Mouse (Mus musculus): ENCODE measurements around the gene Gm5678.

Gene Gm5678

DNA sequence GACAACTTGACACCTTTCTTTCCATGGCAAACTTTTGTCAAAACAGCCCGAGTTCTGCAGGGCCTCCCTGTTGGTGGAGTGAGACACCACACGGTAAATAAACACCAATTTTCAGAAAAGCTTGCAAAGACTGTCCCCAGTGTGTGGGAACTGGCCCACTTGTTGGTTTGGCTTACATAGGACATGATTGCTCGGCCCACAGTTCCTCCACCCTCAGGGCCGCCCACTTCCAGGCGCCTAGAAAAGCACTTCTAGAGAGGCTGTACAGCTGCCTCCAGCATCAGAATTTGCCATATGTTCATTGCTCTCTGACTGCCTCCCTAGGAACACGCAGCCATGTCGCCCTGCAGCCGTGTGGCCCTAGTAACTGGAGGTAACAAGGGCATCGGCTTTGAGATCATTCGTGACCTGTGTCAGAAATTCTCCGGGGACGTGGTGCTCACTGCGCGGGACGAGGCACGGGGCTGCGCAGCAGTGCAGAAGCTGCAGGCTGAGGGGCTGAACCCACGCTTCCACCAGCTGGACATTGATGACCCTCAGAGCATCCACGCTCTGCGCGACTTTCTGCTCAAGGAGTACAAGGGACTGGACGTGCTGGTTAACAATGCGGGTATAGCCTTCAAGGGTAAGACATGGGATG, at the start of gene Gm5678:
Gm5678 (plus strand) TSS at position 337 of the 640 bp plus-strand sequence.
- DNase-seq (ENCODE audit: low read depth, low spot score), result no peak

DNA sequence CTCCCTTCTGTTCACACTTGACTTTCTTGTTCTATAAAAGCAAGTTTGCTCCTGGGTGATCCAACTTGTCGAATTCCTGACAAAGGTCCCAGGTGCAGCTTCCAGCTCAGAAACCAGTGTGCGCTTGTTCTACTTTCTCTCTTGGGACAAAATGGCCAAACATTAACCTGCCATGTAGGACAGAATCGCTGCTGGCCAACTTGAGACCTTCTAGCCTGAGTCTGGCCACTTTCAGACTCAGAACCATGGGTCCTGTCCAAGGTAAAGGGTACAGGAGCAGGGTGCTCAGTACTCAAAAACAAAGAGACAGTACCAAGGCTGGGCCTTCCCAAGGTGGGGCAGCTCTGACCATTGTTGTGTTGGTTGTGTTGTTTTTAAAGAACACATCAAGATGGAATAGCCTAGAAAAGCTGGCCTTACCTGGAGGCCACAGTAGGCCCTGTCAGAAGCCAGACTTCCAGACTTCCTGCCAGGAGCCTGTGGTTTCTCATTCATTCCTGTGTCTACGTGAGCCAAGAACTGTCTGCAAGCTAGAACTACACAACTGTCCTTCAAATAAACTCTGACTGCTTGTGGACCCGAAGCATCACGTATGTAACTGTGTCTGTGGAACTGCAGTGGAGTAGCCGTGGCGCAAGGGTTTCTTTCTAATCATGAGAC, 49.4 kb upstream of the Gm5678 start:
- DNase-seq (ENCODE audit: low read depth, low spot score), result no peak

DNA sequence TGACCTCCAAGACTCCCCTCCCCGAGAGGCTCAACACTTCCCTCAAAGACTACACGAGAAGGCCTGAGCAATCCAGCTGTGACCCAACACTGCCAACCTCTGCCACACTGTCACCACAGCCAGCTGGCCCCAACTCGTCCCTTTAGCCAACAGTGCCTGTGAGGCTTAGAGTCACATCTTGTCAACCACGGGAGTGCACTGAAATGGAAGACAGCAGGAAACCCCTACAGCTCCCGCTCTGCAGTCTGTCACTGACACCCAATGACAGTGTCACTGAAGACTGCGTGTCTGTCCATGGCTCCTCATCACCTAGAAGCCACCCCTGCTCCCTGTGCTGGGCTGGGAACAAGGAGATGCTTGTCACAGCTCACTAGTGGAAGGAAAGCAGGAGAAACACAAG, 46.8 kb upstream of the Gm5678 start:
- DNase-seq (ENCODE audit: low read depth, low spot score), result no peak

DNA sequence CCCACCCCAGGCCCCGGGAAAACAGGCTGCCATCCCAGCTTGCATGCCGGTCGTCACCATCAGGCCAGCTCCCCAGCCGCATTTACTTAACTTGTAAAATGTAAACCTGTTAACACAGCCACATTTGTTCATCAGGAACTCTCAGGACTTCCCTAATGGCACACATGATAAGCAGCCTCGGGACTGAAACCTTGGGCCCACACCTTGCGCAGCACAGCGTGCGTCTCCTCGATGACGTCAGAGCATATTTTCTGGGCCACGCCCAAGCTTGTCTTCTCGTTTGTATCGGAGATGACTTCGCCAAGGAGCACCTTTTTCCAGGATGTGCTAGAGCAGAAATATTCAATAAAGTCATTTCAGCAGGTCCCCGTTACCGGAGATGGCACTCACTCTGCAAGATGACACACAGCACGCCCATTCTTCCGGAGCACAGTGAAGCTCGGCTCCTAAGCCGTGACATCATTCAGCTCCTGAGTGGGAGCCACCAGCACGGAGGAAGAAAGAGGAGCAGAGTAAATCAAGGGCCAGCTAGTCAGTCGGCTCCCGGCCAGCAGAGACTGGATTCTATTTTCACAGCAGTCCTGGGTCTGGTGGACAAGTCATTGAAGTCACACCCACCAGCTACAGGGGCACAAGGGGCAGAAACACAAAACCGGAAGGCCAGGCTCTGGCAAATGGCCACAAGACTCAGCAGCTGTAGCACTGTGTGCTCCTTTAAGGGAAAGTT, 42.8 kb upstream of the Gm5678 start:
- DNase-seq (ENCODE audit: low read depth, low spot score), result no peak

DNA sequence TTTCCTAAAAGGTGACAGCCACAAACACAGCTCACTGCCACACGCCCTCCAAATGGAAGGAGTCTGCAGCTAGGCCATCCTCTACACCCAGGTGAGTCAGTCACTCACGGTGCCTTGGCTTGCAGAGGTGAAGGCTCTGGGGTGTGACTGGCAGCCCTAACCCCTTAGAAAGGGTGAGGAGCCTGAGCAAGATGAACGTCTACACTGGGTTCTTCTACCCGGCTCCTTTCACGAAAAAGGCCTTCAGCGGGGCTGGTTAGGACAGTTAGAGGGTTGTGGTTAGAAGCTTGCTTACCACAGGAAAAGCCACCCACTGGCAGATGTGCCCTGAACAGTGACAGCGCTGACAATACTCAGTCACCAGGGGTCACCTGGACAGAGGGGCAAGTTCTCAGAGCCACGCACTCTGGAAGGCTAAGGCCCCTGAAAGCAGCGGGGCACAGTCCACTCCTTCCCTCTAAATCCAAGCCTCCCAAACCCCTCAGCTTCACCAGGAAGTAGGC, 42.1 kb upstream of the Gm5678 start:
- DNase-seq (ENCODE audit: low read depth, low spot score), result no peak

DNA sequence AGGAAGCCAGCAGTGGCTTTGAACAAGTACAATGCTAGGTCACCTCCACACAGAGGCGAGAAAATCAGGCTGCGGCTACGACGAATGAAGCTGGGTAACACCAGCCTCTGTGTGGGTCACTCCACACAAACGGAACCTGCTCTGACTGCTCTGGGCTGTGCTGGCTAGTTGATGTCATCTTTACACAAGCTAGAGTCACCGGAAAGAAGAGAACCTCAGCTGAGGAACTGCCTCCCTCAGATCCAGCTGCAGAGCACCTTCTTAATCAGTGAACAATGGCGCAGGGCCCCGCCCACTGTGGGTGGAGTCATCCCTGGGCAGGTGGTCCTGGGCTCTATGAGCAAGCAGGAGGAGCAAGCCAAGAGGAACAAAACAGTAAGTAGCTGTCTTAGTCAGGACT, 41.5 kb upstream of the Gm5678 start:
- DNase-seq (ENCODE audit: low read depth, low spot score), result no peak

DNA sequence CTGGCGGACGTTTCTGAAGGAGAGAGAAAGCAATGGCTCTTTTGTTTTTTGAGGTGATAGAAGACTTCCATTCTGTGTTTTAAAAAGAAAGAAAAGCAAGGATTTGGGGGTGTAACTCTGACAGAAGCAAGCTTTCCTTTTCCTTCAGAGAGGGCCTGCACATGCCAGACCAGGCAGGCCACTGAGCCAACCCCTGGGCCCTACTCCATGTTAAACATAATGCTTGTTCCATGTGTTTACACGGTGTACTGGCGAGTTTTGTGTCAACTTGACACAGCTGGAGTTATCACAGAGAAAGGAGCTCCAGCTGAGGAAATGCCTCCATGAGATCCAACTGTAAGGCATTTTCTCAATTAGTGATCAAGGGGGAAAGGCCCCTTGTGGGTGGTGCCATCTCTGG, 39.6 kb upstream of the Gm5678 start:
- no peak for DNase-seq (ENCODE audit: low read depth, low spot score)

DNA sequence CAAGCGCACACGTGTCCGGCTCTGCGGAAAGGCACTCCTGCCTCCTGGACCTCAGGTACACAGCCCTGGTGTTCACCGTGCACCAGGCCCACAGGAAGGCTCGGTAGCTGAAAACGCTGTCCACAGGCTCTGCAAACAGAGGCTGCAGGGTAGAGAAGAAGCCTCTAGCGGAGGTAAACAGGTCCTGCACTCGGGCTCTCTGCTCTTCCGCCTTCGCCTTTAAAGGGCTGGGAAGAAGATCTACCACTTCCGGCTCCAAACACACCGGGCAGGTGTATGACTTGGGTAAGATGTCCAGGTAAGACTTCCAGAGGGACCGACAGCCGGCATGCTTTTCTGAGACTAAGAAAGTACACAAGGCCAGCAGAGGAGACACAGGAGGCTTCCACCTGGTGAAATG, 37.0 kb upstream of the Gm5678 start:
- no peak for DNase-seq (ENCODE audit: low read depth, low spot score)

DNA sequence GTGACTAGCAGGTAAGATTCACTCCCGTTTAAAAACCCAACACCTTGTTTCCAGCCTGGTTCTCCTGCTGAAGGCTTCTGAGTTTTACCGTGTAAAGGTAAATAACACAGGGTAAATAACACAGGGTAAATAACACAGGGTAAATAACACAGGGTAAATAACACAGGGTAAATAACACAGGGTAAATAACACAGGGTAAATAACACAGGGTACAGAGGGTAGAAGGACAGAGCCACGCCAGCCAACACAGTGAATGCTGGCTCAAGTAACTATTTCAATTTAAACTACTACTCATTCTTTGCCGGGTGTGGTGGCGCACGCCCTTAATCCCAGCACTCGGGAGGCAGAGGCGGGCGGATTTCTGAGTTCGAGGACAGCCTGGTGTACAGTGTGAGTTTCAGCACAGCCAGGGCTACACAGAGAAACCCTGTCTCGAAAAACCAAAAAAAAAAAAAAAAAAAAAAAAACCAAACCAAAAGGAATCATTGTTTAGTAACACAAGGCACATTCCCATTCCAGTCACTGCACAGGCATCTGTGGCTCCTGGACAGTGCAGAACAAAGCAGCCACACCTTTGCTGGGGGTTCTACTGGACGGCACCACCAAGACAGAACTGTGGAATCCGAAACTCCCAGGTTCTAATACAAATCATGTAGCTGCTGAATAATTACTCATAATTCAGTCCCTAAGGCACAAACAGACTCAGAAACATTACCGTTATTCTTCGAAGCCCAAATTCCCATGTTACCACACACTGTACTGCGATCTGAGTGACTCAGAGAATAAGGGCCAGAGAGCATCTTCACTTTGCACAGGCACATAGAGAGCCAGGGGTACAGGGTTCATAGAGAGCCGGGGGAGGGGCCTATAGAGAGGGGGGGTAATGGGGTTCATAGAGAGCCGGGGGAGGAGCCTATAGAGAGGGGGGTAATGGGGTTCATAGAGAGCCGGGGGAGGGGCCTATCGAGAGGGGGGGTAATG, 36.2 kb upstream of the Gm5678 start:
- no peak for DNase-seq (ENCODE audit: low read depth, low spot score)

DNA sequence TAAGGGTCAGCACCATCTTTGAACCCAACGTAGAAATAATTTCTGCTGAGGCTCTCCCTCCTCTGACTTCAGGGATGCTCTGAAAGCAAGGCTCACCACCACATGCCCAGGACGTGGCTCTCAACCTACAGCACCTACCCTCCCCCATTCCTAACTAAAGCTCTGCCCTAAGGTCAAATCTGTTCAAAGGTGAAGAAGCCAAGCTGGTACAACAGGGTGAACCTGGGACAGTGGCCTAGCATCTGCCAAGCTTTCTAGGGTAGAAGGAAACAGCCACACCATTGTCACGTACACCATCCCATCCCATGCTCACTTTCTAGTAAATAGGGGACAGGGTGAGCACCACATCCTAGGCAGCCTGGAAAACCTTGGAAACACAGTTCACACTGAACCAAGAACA, 35.2 kb upstream of the Gm5678 start:
- no peak for DNase-seq (ENCODE audit: low read depth, low spot score)

DNA sequence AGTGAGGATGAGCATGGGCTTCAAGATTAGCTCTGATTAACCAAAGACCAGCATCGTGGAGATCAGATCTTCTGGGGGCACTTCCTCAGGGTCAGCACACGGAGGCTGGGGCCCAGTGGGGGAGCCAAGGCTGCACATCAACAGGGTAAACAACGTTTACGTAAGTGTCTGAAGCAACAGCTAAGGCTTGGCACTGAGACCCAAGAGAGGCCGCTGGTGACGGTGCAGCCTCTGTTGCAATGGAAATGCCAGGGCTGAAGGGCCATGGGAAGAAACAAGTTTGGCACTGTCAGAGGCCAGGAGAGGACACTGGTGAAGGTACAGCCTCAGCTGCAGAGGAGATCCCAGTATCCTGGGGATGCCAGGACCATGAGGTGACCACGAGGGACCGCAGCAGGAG, 34.5 kb upstream of the Gm5678 start:
- DNase-seq (ENCODE audit: low read depth, low spot score), result no peak

DNA sequence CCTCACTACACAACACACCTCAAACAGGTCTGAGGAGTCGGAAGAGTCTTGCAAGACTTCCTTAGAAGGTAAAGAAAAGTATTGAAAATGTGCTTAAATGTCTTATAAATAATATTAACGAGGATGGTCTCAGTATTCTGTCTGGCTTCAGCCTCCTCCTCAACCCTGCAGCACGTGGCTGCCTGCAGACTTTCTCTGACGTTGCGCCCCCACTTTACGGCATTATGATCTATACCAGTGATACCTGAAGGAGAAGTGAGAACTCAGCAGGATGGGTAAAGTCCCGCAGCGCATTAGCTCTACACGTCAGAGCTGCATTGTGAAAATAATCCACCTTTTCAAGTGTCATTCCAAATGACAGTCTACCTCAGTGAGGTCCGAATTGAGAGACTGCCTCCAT, 33.4 kb upstream of the Gm5678 start:
- no peak for DNase-seq (ENCODE audit: low read depth, low spot score)

DNA sequence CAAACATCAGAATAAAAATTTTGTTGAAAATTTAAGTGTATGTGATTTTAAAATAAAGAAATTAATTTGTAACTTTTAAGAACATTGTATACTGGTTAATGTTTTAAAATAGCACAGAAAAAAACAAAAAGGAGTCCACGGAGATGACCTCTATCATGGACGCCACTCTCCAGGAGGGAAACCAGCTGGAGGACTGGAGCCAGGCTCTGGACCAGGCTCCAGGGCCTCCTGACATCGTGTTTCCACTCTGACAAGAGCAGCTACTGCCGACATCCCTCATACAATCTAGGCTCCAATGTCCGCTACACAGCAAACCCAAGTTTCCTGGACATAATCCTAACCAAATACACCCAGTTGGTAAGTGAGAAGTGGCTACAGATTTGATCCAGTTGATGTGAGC, 32.1 kb upstream of the Gm5678 start:
- no peak for DNase-seq (ENCODE audit: low read depth, low spot score)

DNA sequence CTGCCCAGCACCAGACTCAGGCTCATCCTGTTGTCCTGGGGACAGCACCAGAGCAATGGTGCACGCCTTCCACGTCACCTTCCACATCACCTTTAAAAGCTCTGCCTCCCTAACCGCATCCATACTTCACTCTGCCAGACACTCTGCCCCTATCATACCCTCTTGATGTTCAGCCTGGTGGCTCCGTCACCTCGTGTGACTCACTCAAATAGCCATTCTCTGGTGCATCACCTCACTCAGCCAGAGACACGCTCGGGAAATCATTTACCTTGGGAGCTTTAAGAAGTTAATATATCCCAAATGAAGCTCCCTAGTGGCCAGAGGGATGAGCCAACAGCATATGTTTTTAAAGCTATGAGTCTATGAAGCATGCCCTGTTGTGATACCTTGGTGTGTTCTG, 31.1 kb upstream of the Gm5678 start:
- no peak for DNase-seq (ENCODE audit: low read depth, low spot score)

DNA sequence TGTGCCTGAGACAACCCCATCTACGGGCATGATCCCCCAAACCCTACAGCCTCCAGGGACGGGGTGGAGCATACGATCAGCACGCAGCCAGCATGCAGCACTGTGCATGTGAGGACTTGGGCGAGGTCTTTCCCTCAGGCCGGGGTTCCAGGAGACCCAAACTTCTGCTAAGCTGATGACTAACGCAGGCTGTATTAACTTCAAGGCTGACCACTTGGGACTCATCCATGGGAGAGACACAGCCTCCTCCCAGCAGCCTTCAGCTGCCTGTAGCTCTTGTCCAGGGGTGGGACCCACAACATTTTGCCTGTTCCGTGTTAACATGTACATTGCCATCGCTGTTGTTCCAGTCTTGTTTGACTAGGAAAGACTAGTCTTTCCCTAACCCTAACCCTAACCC, 30.3 kb upstream of the Gm5678 start:
- no peak for DNase-seq (ENCODE audit: low read depth, low spot score)

DNA sequence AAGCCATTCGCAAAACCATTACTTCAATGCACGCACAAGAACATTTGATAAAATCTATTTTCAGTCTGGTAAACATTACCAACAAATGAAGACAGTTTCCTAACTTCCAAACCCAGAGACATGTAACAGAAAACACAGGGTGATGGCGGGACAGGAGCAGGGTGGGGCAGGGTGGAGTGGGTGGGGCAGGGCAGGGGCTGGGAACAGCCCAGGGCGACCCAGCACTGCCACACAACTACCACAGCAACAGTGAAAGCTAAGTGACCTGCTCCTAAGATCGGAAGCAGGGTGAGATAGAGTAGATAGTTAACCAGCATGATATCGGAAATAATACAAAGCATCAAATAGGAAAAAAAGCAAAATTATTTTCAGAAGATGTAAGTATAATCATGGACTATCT, 28.4 kb upstream of the Gm5678 start:
- no peak for DNase-seq (ENCODE audit: low read depth, low spot score)

DNA sequence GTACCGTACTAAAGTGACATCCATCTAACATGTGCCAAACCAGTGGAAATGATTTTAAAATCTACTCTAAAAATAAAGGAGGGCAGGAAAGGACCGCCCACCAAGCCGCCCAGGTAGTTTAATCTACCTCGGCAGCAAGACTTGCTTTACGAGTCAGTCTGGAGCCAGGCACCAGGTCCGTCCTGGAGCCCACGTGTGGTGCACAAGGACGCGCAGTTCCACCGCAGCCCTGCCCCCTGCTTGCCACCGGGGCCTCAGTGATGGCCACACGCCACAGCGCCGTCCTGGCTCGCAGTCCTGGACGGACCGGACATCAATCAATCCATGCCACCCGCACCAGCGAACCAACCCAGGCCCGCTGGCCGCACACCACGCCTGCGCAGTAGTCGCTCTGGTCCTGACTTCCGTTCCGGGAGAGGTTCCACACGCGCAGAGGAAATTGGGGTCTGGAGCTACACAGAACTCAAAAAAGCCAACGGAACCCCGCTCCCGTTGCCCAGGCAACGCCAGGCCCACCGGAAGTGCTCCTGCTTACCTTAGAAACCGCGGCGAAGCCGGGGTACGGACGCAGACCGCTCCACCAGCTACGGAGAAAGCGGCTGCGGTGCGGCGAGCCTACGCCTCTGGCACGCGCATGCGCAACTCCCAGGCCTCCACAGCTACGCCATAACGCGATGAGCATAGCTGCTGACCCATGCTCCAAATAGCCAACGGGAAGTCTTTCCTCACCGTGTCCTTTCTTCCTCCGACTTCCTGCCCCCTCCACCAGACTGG, 24.3 kb upstream of the Gm5678 start, which contains the start of gene Setd4:
Setd4 (minus strand) TSS at position 625 of the 774 bp plus-strand sequence.
- peak; percentile 89 for DNase-seq (ENCODE audit: low read depth, low spot score)

DNA sequence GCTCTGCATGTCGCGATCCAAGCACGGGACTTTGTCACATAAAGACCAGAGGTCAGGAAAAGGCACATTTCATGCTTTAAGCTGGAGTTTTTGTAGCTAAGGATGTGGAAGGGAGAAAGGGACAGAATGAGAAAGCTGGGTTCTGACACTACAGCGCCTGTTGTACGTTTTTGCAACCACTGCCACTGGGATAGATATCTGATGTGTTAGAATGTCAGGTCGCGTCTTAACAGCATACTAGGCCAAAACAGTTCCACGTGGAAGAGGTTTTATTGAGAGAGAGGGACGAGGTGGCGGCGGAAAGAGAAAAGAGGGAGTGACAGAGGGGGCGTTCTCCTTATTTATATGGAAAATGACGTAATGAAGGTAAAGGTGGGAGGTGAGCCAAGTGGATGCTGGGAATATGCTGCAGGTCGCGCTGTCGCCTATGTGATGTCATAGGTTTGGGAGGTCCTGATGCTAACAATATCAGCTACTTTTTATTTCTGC, 23.4 kb upstream of the Gm5678 start:
- no peak for DNase-seq (ENCODE audit: low read depth, low spot score)

DNA sequence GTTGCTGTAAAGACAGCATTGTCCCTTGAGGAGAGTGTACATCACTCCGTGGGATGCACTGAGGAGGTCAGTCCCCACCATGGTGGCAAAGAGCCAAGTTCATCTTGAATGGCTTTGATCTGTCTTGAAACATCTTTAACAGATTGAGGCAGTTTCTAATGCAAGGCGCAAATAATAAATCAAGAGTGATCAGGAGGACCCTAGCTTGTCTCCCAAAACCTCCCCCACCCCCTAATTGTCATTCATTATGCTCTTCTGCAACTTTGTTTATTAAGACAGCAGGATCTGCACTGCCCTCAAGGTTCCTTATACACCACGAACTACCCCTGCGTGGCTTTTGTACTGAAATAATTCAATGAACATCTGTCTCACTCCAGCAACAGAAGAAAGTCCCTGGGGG, 22.3 kb upstream of the Gm5678 start, which contains the start of gene Cbr1:
Cbr1 (plus strand) TSS at position 301 of the 400 bp plus-strand sequence.
- DNase-seq (ENCODE audit: low read depth, low spot score), result no peak

DNA sequence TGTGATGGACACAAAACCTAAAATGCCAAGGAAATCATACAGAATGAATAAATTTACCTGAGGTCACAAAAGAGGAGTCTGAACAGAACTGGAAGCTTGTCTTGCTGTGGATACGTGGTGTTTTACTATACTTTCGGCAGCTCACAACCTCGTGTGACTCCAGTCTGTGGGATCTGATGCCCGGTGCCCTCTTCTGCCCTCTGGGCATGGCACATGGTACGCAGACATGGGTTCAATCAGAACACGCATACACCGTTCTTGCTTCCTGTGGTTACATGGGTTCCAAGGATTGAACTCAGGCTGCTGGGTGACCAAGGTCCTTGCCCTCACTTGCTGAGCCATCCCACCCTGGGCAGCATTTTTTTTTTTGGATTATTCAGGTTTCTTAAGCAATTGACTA, 21.8 kb upstream of the Gm5678 start:
- no peak for DNase-seq (ENCODE audit: low read depth, low spot score)

Data from WW6 (cell line).